Mouse (Mus musculus) CD4-positive, CD25-positive, alpha-beta regulatory T cell, adult 4 months (primary cell): ENCODE results near the gene Prr5. TPM values are rescaled to one million over a fixed set of nuclear protein-coding genes. Genes with fewer than 3 reads are reported as not detected.
A peak's percentile ranks its signal among the peaks of the same experiment; 100 is the strongest.

Source experiments
- ATAC-seq: one replicate; pipeline ENCODE4 v1.8.0; 2017
- polyA plus RNA-seq, 2 experiments: library from polyadenylated mRNA; unstranded; fragments of 100-300 nt; shearing (Covaris generic); gene quantifications; one replicate each; pipeline ENCODE4 v1.2.1; 2017

Prr5 gene
- under 1 TPM in 1 of 2 experiments, not detected in 1; 0.56 TPM for polyA plus RNA-seq

DNA sequence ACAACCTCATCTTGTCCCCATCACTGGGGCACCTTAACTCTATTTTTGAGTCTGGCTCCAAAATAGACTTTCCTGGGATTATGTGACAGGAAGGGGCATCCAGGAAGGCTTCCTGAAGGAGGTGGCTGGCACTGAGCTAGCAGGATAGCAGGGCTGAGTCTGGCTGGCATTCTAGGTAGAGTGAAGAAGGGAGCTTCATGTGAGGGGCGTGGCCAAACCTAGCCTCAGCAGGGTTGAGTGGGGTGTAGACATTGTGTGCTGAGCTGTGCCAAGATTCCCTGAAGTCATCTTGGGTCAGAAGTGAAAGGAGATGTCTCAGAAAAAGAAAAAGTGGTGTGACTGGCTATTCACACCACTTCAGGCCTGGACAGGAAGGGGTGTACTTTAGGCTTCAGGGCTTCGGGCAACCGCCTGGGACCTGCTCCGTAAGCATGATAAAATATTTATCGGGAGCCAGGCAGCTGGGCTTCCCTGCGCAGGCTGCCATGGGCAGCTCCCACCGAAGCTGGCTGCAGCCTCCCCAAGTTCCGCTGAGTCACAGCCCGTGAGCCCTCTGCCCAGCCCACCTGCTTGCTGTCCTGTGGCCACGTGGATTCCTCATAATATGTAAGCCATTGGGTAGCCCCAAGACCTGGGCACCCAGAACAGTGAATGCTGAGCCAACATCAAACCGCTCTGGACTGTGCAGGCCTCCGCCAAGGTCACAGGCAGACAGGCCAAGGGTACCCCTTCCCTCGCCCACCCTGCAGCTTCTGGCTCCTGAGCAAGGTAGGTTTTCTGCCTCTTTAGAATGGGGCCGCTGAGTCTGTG lies at the start of gene Prr5:
TSS of gene Prr5 (plus strand) at position 683 of the 810 bp plus-strand sequence.
- no peak for ATAC-seq

- ATAC-seq = no peak
Observed at GRCm38 (mm10) chr15:84620028-84620427, 49.4 kb upstream of the Prr5 start.

DNA sequence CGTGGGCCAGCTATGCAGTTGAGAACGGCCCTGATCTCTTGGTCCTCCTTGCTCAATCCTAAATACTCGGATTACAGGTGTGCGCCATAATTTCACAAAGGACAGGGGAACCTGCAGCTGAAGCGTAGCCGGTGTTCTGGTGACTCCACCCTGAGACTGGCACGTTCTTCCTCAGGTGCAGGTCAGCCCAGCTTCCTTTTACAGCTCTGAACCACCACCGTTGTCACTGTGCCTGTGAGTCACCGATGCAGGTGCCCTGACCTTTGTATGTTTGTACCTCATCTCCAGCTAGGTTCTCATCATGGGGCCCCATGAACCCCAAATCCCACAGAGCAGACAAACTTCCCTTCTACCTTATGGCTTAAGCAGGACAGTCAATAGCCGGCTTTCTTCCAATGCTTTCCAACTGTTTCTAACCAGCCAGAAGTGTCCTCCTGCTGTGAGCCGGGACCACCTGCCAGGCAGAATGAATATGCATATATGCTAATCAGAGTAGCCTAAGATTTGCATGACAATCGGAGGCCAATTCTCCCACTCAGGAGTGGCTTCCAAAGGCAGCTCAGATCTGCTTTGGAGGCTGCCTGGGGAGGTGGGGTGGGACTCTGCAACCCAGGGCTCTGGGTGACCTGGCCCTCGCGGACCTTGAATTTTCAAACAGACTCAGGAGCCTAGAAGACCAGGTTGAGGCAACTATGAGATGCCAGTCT lies 47.5 kb upstream of the Prr5 start:
- ATAC-seq = no peak

- no peak for ATAC-seq
Observed at GRCm38 (mm10) chr15:84624870-84625269, 44.5 kb upstream of the Prr5 start.

DNA sequence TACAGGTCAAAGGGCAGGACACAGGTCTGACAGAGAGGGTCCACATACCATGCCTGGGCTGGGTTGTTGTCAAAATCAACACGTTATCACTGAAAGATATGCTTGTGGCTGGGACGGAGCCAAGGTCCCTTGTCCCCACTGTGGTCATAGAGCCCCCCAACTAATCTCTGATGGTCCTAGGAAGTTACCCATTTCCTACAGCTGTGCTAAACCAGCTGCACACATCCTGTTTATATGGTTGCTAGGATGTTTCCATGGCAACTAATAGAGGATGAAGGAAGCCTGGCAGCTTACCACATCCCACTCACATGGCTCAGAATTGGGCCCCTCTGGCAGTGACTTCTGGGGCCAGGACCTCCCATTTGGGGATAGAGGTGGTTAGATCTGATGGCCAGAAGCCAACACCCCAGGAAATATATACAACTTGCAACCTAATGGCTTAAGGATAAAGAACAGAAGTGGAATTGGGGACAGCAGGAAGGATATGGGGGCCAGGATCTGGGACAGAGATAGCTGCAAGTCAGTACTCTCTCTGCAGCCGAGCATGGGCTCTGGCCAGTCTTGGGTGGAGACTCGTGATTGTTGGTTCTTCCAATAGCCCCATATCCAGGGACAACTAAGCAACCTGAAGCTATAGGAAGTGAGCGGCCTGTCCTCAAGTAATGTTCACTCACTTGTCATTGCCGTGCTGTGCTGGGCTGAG lies 43.6 kb upstream of the Prr5 start:
- no peak for ATAC-seq

DNA sequence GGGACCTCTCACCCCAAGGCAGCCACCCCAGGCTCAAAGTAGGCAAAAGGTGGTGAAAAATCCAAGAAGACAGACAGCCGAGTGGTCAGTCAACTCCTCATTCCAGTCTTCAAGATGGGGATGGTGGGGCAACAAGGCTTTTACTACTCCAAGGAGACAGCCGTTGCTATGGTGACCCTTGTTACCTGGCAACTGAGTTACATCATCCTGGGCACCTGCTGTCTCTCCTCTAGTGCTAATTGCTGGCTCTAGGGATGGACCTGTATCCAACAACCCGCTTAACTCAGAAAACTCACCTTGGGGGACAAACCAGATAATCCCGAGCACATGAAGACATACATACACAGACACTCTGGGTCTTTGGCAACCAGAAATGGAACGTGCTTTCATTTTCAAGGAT lies 42.1 kb upstream of the Prr5 start:
- no peak for ATAC-seq

GRCm38 (mm10) chr15:84629680-84630079 lies 39.7 kb upstream of the Prr5 start:
- no peak for ATAC-seq

- peak; percentile 37 for ATAC-seq
Observed at GRCm38 (mm10) chr15:84631560-84631959, 37.9 kb upstream of the Prr5 start.

- ATAC-seq = no peak
Observed at GRCm38 (mm10) chr15:84634361-84634760, 35.1 kb upstream of the Prr5 start.

DNA sequence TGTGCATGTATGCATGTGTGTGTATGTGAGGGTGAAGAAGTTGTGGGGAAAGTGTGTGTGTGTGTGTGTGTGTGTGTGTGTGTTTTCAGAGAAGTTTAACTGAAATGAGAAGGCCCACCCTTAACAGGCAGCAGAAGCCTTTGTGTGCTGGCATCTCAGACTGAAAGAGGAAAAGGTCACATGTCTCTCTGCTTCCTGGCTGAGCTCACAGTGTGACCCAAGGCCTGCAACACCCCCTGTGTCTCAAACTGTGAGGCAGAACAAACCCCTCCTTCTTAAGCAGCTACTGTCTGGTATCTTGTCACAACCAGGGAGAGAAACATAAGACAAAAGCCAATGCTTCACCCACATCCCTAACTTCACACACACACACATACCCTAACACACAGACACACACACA lies 31.0 kb upstream of the Prr5 start:
- ATAC-seq = no peak

GRCm38 (mm10) chr15:84639072-84639450 lies 30.4 kb upstream of the Prr5 start:
- ATAC-seq = no peak

DNA sequence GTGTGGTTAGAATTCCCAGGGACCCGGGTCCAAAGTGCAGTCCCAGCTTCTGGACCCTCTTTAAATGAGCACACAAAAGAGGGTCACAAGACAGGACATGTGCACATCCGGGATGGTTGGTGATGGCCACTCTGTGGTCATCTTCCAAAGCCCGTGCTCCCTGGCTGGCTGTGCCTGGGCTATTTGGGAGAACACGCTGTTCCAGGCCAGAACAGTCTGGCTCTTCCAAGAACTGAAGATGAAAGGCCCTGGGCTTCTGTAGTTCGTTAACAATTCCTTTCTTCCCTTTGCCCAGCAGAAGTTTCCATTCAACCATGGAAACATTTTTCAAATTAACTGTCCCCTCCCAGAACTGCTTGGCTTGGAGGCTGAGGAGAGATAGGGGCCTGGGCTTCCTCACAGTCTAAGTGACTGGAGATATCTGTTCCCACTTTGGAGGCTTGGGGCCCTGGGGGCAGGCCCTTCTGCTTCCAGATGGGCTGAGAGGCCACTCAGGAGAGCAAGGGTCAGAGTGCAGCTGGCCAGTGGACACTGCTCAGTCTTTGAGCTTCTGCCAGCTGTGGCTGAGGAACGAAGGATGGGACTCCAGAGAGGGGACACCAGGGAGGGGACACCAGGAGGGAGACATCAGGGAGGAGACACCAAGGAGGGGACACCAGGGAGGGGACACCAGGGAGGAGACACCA lies 29.8 kb upstream of the Prr5 start:
- no peak for ATAC-seq

DNA sequence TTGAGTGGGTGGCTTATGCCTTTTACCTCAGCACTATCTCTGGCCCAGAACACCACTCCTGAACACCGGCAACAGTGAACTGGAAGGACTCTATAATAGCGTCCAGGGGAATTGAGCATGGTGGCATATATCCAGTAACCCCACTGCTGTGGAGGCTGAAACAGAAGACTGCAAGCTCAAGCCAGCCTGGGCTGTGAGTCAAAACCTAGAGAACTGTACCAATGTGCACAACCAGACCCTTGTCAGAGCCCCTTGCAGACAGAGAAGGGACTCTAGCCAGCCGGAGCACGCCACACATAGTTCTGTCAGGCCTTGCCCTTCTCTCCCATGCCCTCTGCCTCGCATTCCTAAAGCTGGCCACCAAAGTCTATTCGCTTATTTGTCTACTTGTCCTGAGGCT lies 28.7 kb upstream of the Prr5 start:
- ATAC-seq = no peak

- ATAC-seq = no peak
Observed at GRCm38 (mm10) chr15:84641127-84641526, 28.3 kb upstream of the Prr5 start.

GRCm38 (mm10) chr15:84641948-84642347 lies 27.5 kb upstream of the Prr5 start:
- ATAC-seq = no peak

GRCm38 (mm10) chr15:84643178-84643577 lies 26.2 kb upstream of the Prr5 start:
- ATAC-seq = no peak

DNA sequence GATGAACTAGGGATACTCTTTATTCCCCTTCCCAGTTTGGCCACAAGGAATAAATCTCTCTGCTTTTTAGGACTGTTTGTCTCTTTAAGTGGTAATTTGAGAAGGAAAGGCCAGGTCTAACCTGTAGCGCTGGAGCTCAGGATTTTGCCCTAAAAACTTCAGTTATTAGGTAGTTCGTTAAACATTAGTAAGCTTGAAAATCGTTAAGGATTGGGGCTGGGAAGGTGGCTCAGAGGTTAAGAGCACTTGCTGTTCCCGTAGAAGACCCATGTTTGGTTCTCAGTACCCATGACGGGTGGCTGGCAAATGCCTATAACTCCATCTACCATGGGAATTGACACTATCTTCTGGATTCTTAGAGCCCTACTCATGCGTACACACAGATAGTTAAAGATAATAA lies 17.9 kb upstream of the Prr5 start:
- ATAC-seq = no peak

GRCm38 (mm10) chr15:84653151-84653550 lies 16.3 kb upstream of the Prr5 start:
- ATAC-seq = no peak

- peak; percentile 60 for ATAC-seq
Observed at GRCm38 (mm10) chr15:84653979-84654966, 15.1 kb upstream of the Prr5 start.

- no peak for ATAC-seq
Observed at GRCm38 (mm10) chr15:84654975-84655374, 14.4 kb upstream of the Prr5 start.

GRCm38 (mm10) chr15:84656689-84657088 lies 12.7 kb upstream of the Prr5 start:
- no peak for ATAC-seq
